Mouse (Mus musculus) spleen, adult 18-20 months (tissue): ENCODE data around the gene Sos2.

Experiments used
- DNase-seq, 2 experiments: peaks; one replicate each; pipeline ENCODE4 v3.0.0; 2022; ENCODE audit warnings: mixed read lengths in 2 of 2

Gene Sos2

GRCm38 (mm10) chr12:69681566-69682061 lies at the start of gene Sos2:
Gene Sos2, minus strand, starts transcription at chr12:69681852.
- DNase-seq = peak; percentile 43 to 63

- no peak for DNase-seq
These were observed 48.7 kb upstream of the Sos2 start for GRCm38 (mm10) chr12:69730306-69730705.

GRCm38 (mm10) chr12:69729246-69729645 lies 47.6 kb upstream of the Sos2 start:
- DNase-seq = no peak

DNA sequence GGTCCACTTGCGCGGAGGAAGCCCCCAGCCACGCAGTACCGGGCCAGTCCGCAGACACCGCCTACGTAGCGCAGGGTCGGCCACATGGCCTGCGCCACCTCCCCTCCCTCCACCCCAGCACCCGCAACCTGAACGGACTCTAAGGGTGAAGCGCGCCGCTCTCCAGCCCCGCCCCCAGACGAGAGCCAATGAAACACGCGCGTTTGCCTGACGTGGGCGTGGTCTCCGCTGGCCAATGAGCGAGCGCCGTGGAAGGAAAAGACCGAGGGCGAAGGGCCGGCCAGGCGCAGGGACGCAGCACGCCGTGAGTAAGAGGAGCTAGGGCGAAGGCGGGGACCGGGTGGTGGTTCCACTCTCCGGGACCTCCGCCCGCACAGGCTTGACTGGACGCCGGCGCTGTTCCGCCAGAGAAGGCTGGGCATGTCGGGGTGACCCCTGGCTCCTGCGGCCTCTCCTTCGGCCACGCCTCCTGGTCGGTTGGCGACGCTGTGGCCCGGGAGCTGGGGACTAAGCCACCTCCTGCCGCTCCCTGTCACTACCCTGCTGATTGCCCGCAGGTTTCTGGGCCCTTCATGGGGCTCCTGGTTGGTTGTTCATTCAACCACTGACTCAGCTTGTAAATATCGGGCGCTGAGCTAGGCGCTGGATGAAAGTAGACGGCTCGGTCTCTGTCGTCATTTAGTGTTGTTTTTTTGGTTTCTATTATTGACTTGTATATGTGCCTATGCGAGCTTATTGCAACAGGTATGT lies 43.2 kb upstream of the Sos2 start, which contains the start of the genes L2hgdh and Atp5s:
Gene L2hgdh (minus strand): TSS at position 163 of the 750 bp plus-strand sequence.
Gene Atp5s (plus strand): TSS at position 240 of the 750 bp plus-strand sequence.
- DNase-seq = peak; percentile 92 to 96

DNA sequence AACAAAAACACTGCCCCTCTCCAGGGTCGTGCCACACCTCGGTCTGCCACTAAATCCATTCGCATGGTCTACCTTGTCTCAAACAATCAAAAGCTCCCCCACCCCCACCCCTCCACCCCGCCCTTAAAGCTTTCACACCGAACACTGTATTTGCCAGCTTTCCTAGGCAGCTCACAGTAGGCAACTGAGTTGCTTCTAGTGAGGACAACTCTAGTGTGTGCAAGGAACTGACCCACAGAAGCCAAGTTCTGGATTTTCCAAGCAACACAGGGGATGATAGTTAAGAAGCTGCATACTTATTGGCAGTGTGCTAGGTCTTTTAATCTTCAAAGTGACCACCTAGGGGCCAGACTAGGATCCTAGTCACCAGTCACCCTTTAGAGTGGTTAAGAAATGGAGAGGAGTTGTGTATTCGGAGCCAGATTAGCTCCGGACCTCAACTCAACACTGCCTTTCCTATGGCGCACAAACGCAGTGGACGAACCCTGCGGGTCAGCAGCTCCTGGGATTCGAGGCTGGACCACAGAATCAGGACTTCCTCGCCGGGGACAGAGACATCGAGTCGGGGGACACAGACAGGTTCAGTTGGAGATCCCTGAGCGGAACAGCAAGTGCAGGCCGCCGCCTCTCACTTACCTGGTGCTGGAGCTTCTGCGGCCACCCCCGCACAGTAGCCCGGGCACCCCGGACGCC lies 42.5 kb upstream of the Sos2 start:
- DNase-seq = no peak

DNA sequence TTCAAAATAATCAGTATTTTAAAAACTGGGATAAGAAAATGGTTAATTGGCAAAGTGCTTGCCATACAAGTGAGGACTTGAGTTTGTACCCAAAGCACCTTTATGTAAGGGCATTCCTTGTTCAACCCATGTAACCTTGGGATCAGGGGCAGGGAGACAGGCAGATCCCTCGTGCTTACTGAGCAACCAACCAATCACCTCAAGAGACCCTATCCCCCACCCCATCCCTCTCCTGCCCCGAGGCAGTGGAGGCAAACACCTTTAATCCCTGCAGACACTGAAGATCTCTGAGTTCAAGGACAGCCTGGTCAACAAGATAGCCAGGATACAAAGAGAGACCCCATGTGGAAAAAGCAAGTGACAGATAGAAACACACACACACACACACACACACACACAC lies 41.7 kb upstream of the Sos2 start:
- no peak for DNase-seq

GRCm38 (mm10) chr12:69722857-69723256 lies 41.2 kb upstream of the Sos2 start:
- DNase-seq = no peak

DNA sequence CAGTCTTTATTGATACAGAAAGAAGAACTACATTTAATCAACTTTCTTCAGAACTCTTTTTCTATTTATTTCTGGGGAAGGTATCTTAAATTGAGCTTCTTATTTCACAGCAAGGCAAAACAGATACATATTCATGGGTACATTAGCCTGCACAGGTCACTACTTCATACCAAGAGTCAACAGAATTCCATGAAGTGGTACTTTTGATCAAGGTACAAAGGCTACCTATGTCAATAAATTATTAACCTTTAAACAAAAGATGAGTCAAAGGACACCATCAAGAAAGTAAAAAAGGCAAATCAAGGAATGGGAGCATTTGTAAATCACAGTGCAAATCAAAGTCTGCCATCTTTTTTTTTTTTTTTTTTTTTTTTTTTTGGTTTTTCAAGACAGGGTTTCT lies 32.0 kb upstream of the Sos2 start:
- DNase-seq = no peak

GRCm38 (mm10) chr12:69704799-69705458 lies 23.3 kb upstream of the Sos2 start:
- DNase-seq = no peak

DNA sequence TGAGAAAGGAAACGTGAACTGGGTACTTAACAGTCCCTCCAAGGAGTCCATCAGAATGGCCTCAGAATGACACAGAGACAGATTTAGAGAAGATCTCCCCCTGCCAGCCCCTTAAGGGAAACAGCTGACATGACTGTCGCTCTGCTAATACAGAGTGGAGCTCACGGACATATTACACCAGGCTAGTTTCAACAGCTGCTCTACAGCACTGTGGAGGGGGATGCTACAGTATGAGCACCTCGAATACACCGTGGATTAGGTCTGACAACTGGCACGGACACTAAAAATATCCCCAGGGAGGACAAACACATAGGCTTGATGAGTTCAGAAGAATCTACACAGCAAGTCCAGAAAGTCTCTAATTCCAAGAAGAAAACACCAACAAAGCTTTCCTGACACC lies 16.7 kb upstream of the Sos2 start:
- DNase-seq = no peak

- DNase-seq = peak in 1 of 2 experiments; percentile 43
These were observed 15.1 kb upstream of the Sos2 start for GRCm38 (mm10) chr12:69696746-69697145.

DNA sequence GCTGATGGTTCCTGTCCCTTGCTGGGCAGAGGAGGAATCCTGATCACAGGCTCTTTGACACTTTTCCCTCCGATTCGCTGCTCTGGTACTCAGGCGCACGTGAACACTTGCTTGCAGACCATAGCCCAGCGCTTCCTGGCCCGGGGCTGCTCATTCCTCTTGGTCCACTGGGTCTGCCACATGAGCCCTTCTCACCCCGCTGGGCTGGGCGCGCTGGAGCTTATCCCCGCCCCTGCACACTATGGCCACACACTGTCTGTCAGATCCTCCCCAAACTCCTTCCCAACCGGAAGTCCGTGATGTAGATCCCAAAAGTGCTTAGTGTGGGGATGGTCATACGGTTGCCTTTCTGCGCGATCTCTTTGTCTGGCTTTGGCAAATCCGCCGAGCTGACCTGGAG lies 11.8 kb upstream of the Sos2 start:
- DNase-seq = no peak

- DNase-seq = no peak
These were observed 9.1 kb upstream of the Sos2 start for GRCm38 (mm10) chr12:69690714-69691113.

- DNase-seq = no peak
These were observed 7.4 kb upstream of the Sos2 start for GRCm38 (mm10) chr12:69689094-69689493.

- no peak for DNase-seq
These were observed 6.7 kb upstream of the Sos2 start for GRCm38 (mm10) chr12:69688368-69688767.

DNA sequence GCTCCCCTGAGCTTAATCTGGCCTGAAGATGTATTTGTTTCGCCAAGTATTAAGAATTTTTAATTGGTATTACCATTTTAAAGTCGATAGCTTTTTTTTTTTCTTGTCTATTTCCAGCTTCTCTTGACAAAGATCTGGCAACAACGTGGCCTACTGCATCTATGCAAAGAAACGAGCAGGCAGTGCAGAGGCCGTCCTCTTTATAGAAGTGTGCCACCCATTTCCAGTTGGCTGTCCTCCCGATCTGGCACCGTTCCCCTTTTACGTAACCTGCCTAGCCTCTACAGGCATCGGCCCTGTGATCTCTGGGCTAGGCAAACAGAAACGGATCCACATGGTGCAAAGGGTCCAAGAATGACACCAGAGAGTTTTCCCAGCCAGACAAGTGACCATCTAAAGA lies 1.9 kb upstream of the Sos2 start:
- DNase-seq = peak; percentile 16 to 45

GRCm38 (mm10) chr12:69682788-69683419 lies 1.3 kb upstream of the Sos2 start:
- DNase-seq = no peak

DNA sequence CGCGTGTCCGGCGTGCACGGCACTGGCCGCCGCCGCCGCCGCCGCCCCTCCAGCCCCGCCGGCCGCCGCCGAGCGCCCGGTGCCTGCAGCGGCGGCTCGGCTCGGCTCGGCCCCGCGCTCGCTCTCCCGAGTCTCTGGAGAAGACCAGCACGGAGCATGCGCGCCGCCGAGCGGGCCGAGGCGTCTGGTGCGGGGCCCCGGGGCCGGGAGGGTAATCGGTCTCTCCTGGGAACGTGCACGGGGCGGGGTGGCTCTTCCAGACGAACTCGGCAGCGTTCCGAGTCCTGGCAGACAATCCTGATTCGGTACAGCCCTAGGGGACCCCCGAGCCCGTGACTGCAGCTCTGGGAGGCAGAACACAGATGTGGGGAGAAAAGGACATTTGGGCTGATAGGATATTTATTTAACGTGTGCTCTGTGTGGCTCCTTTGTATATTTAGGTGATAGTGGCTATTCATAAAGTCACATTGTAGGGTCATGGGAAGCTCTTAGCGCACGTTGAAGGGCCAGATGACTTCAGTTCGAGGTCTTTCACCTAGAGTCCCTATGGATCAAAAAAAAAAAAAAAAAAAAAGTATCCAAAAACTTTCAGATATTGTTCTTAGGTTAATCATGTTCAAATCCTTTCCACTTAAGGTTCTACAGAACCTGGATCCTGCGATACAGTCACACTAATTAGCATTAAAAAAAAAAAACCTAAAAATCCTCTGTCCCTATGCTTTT lies 574 bp upstream of the Sos2 start:
- peak; percentile 63 to 75 for DNase-seq

GRCm38 (mm10) chr12:69680635-69681565 lies 752 bp downstream of the Sos2 start:
- DNase-seq = peak; percentile 21 to 46

DNA sequence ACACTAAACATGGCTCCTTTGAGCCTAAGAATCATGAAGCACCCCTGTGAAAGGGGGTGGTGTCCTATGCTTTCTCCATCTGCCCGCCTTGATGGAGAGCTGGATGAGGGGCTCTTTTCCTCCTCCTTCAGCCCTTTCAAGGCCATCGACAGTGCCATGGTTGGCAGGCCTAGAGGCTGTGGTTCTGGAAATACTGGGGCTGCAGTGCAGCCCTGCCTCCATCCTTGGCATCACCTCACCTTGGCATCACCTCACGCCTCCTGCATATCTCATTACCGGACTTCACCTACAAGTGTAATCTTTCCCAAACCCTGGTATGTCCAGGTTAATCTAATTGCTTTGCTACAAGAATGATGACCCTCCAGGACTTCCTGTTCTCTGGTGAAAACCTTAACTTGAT lies 5.5 kb downstream of the Sos2 start:
- no peak for DNase-seq
